Mouse (Mus musculus): ENCODE data around the gene Arl6.
A peak's percentile ranks its signal among the peaks of the same experiment; 100 is the strongest.

Gene Arl6

DNA sequence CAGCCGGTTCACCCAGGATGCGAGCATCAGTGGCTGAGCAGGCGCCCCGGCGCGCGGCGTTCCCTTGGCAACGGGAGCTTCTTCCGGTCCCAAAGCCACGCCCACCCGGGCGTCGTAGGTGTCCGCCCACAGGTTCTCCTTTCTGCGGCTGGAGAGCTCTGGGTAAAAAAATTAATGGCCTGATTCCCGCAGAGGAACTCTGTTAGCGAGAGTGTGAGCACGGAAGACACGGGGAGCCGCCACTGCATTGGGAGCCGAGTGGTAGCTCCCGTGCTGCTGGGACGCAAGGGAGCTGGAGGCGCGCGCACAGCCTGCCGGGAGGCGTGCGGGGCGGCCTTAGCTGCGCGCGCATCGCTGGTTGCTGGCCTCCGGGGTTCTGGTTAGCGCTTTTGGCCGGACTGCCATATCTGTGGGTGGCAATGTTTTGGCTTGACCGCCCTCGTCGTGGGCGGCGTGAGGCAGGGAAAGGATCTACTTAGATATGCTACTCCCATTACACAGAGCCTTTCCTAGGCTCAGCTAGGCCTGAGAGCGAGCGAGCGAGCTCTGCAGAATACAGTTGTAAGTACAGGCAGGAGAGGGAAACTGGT, at the start of gene Arl6:
Gene Arl6, minus strand, starts transcription at position 290 of the 590 bp plus-strand sequence.
- peak; percentile 92 for DNase-seq (ENCODE audit: low read depth, low spot score)

DNA sequence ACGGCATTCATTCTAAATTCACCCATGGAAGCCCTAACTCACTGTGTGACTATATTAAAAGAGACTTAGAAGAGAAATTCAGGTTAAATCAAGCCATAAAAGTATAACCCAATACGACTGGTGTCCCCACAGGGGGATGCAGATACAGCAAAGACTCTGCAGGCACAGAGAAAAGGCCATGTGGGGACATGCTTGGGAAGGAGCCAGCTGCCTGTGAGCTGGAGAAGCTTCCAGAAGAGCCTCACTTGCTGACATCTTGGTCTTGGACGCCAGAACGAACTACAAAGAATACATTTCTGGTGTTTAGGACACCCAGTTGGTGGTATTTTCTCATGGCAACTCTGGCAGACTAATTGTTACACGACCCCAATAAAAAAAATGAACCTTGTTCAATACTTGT, 45.9 kb upstream of the Arl6 start:
- no peak for DNase-seq (ENCODE audit: low read depth, low spot score)

DNA sequence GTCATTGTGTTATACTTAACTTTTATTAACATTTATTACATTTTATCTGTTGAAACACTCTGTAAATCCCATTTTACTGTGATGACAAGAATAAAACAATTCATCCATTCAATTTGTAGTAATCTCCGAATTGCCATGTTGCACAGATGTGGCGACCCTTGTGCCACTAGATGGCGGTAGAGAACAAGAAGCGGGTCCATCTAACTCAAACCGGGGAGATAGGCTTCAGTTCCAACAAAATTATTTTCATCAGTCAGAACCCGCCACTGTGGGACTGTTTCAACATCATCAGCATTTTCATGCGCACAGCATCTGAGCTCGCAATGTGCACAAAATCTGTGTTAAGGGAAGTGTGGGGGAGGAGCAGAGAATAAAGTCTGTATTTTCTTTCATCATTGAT, 44.2 kb upstream of the Arl6 start:
- peak; percentile 40 for DNase-seq (ENCODE audit: low read depth, low spot score)

DNA sequence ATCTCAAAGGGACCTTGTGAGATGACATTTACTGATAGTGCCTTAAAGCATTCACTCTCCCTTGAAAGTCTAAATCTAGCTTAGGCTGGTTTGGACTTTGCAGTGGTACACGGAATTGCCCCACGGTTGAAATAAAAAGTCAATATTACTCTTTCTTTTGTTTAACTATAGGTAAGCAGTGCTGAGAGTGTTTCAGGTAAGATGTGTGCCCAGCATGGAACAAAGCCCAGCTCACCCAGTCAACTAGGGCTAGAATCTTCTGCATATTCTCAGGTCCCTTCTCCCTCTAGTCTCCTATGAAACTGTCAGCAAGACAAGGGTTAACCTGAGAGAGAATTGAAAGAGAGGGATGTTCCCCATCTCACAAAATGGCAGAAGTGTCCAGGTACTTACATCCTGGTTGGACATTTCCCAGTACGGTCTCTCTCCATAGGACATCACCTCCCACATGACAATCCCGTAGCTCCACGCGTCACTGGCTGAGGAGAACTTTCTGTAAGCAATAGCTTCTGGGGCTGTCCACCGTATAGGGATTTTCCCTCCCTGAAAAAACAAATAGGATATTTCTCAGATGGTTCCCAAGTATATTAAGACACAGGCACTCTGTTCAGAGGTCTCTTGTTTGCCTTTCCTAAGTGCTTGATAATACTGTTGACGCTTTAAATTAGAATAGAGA, 43.2 kb upstream of the Arl6 start:
- DNase-seq (ENCODE audit: low read depth, low spot score), result no peak

DNA sequence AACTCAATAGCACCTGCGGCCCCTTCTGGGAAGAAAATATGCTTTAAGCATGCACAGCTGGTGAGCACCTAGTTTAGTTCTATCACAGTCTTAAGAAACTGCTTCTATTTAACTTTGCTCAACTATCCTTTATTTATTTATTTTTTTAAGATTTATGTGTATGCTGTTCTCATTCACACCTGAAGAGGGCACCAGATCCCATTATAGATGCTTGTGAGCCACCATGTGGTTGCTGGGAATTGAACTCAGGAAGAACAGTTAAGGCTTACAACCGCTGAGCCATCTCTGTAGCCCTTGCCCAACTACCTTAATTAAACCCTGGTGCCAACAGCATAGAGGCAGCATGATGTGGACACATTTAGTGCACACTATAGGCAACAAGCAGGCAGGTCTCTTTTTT, 27.7 kb upstream of the Arl6 start:
- DNase-seq (ENCODE audit: low read depth, low spot score), result no peak

DNA sequence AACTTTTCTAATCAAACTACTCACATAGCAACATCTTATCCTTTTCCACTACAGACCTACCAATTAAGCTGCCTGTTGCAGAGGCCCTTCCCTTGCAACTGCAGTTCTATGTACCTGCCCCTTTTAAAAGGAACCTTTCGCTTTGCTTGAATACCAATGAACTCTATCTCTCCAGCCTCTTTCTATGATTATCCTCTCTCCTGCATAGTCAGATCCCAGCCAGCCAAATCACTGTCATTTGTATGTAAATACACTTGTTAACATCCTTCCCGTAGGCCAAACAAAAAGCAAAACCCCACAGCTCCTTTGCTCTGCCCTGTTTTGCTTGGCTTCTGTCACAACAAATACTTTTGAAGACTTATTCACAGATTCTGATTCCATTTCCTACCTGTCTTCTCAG, 4.6 kb upstream of the Arl6 start:
- no peak for DNase-seq (ENCODE audit: low read depth, low spot score)

DNA sequence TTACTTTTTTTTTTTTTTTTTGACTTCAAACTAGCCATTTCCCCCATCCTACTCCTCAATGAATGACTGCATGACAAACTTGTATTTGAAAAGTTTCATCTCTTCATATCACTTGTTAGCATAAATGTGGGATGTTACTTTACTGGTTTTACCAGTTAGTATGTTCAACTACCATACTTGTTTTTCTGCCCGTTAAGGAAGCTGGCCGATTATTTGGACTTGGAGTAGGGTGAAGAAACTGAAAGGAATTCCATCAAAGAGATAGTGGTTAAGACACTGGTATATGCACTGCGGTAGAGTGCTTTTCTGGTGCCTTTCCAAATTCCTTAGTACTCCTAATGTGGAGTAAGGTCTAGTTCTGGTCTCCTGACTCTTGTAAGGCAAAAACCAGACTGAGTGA, 794 bp upstream of the Arl6 start:
- no peak for DNase-seq (ENCODE audit: low read depth, low spot score)

DNA sequence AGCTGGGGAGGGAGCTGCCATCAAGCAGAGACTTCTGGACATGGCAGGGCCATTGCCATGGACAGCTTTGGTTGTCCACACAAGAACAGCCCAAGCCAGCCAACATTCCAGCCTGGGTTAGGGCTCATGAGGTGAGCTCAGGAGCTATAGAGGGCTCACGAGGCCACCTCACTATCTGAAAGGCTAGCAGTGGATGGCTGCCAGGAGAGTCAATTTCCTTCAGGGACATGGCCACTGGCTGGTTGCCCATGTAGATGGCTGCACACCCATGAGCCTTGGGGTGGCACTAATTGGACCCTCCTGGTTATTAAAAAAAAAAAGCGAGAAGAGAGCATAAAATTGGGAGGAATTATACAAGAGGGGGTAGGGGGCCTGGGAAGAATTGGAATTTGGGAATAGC, 4.6 kb downstream of the Arl6 start:
- DNase-seq (ENCODE audit: low read depth, low spot score), result no peak

DNA sequence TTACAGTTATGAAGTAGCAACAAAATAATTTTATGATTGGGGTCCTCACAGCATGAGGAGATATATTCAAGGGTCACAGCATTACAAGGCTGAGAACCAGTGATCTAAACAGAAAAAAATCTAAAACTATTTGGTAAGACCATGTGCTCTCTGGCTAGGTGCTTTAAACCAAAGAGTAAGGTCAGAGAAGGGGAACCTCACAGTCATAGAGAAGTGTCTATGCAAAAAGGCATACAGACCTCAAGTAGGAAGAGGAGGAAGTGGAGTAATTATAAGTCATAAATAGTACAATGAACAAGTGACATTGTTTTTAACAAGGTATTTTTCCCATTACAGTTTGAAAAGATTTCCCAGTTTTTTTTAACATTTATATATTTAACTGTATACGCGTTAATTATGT, 17.6 kb downstream of the Arl6 start:
- no peak for DNase-seq (ENCODE audit: low read depth, low spot score)

DNA sequence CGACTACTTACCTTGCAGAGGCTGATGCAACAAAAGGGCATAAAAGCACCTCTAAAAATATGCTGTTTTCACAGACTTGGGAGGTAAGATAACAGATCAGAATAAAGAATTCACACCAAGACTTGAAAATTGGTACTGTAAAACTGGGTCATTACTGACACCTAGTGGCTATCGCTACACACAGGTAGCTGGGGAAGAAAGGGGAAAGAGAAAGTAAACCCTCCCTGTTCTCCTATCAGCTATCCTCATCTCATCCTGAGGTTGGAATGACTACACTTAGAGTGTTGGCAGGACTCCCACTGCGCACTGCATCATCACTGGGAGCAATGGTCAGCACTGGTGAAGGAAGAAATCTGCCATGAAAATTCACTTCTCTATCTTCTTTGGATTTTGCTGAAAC, 22.0 kb downstream of the Arl6 start:
- DNase-seq (ENCODE audit: low read depth, low spot score), result peak; percentile 62

DNA sequence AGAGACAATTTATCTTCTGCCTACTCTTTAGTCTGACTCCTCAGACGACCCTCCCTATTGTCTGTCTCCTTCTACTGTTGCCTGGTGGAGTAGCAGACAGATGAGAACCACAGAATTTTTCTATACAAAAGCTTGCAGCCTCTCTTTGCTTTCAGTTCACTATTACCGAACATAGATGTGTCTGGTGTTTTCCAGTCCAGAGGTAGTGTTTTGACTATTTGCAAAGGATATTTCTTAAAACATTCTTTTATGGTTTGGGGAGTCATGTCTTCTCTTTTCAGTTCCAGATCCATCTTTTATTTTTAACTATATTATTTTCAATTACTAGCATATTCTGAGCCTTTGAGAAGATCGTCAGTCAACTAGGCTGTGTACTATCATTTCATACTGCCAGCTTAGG, 23.5 kb downstream of the Arl6 start:
- no peak for DNase-seq (ENCODE audit: low read depth, low spot score)

DNA sequence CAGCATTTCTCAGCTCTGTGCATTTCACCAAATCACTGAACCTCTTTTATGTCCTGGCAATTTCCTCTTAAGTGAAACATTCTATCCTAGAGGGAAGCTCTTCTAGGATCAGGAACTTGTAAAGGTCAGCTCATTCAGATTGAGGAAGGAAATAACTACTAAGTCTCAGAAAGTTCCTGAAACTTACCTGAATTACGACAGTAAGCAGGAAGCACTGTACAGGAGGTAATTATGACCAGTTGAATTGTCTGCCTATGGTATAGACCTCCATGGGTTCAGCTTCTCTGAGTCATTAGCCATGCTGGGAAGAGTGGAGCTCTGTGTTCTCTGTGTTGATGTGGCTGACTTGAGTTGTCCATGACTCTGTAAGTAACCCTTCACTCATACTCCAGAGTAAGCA, 28.4 kb downstream of the Arl6 start:
- DNase-seq (ENCODE audit: low read depth, low spot score), result no peak

DNA sequence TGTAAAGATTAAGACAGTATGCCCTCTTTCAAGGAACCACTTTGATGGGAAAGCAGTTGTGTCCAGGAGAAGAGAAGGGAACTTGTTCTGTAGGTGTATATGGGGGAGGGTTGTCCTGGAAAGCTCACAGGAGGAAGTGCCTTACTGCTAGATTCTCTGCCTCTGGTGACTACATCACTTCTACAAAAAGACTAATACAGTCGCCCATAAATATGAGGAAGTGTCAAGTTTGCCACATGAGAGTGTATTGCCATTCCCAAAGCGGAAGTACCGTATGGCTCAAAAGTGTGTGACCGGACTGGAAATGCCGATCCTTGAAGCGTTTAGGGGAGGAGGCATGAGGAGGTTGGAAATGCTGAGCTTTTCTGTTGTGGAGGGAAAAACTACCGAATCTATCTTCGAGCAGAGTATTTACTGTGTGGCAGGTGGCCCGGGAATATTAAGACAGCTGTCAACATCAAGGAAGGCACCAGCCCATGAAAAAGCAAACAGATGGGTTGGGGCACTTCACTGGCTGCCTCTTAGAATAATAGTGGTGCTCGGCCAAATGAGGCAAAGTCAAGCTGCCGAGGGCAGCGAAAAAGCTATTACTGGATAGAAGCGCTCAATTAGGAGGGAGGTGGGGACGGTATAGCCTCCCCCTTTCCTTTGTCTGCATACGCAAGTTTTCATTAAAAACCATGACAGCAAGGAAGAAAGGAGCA, 35.0 kb downstream of the Arl6 start:
- no peak for DNase-seq (ENCODE audit: low read depth, low spot score)

DNA sequence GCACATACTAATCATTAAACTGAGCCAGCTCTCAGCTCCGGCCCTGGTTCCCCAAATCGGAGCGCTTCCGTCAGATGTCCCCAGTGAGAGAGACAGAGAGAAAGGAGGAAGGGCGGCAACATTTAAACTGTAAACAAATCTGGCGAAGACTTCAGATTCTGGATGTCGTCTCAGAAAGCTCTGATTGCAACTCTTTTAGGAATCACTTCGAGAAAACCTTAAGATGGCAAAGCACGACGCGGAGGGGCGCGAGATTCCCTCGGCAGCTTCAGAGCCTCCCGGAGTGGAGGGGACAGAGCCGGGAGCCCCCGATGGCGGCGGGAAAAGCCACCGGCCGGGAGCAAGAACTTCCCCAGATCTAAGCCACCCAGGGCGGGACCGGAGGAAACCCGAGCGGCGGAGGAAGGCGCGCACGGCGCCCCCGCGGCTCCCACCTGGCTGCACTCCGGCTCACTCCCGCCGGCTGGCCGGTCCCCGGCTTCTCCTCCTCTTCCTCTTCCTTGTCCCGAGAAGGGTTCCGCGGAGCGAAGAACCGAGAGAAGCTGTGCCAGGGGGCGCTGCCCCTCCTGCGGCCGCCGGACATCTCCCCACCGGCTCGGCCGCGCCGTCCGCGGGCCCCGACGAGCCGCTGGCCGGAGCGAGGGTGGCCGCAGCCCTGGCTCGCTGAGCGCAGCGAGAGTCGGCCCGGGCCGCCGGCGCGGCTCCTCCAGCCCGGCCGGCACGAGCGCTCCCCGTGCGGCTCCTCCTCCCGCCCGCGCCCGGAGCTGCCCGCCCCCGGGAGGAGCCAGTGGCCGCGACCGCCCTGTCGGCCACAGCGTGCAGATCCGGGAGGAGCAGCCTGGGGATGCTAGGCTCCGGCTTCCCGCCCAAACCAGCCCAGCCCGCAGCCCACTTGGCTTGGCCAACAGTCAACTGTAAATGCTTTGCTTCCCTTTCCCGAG, 38.6 kb downstream of the Arl6 start, which contains the start of gene Crybg3:
Gene Crybg3, minus strand, starts transcription at position 669 of the 941 bp plus-strand sequence.
- DNase-seq (ENCODE audit: low read depth, low spot score), result peak; percentile 58

DNA sequence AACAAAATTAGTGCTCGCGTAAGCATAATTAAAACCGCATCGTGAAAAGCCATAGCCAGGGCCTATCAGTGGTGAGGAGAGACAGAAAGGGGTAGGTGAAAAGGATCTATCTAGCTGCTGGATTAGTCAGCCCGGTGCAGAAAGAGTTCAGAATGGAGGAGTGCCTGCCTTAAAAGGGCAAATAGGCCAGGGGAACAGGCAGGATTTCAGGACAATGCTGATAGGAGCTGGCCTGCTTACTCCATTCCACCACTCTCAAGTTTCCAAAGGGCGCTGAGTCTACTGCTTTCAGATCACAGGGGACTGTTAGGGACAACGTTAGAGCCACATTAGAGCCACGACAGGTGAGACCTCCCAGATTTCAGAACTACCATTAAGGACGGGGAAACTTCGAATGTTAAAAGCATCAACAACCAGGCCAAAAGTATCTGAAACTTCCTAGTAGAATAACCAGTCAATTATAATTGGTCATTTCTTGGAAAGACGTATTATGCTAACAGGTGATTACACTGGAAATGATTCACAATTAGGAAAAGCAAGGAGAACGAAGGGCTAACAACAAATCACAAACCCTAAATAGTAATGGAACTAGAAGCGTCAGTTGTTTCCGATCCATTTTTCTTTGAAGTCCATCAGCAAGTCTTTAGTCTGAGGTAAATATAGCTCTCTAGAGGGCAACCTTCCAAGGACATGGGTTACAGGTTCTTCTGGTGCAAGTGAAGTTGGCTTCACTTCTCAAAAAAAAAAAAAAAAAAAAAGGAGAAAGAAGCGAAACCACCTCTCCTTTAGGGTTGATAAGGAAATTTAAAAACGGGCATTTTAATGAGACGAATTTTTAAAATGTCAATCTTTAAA, 39.6 kb downstream of the Arl6 start:
- DNase-seq (ENCODE audit: low read depth, low spot score), result peak; percentile 9

DNA sequence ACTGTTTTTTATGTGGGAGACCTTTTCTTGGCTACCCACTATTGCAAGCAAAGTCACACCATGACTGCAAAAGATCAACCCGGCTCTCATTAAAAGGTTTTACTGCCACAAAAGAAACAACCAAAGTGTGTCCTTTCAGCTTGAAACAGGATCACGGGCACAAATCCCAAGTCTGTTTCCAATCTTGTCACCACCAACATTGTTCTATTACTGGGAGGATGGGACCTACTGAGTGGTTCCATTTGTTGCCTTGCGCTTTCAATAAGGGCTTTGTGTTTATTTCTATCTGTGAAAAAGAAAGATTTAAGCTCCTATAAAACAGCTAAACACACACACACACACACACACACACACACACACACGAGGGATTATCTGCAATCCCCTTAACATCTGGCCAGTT, 40.2 kb downstream of the Arl6 start:
- DNase-seq (ENCODE audit: low read depth, low spot score), result no peak

DNA sequence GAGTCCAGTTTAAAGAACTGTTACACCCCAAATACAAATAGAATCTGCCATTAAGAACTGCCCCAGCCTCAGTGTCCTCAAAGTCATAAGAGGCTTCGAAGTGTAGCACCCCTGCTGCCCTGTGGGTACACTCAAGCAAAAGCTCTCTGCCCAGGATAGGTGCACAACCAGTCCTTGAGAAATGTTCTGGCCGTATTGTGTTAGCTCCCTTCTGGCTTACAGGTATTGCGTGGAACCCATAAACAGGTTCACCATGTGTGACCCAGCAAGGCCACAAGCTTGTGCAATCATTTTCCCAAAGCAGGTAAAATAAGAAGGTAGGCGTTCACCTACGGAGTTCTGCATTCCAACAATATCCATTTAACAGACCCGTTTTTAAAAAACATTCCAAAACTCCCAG, 41.9 kb downstream of the Arl6 start:
- DNase-seq (ENCODE audit: low read depth, low spot score), result no peak

DNA sequence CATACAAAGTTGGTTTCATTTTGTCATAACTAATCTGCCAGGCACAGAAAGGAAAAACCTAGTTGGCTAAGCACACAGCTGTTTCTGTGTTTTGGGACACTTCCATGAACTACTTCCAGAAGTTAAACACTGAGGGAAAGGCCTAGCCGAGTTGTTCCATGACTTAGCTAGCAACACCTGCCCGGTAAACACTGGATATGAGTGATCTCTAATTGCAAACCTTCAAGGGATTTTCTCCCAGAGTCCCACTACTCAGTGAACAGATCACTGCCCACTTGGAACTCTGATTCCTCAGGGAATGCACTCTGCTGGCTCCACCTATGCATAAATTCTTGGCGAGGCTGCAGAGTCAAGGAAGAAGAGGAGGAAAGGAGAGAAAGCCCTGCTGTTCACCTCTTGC, 44.5 kb downstream of the Arl6 start:
- DNase-seq (ENCODE audit: low read depth, low spot score), result no peak

DNA sequence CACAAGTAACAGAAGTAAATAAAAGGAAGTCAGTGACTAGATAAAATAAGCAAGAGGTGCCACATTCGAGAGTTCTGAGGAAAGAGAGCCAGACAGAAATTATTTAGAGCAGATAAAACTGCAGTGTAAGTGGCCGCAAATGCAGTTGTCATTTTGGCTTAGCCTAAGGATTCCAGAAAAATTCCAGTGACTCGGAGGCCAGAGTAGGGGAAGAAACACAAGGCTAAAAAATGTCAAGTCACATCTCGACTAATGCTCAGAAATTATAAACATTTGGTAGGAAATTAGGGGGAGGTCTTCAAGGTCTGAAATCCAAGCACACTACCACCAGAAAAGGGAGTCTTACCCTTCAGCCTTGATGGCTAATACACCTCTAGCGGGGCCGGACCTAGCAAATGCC, 48.4 kb downstream of the Arl6 start:
- DNase-seq (ENCODE audit: low read depth, low spot score), result no peak

DNA sequence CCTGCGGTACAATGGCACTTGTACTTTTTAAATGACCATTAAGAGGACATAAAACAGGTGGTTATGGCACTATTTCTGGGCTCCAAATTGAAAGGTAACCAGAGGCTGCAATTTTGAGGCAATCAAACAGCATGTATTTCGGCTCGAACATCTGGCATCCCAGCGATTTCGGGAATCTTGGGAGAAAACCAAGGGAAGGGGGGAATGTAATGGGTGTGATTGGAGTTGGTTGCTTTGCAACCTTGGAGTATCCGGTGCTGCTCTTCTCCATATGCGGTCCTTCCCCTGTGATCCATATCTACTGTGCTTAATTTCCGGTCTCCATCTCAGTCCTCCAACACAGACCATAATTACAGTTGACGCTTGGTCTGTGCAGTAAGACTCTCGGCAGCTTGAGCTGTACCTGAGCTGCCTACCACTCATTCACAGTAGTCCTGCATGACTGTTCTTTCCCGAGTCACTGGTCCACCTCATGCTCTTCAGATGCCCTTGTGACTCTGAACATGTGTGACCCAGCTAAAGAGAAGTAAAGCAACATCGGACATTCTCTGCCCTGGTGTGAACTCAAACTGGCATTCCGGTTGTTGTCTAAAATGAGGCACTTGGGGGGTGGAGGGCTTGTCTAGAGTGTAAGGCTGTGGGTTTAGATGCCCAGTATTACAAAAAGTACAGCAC, 50.7 kb downstream of the Arl6 start:
- DNase-seq (ENCODE audit: low read depth, low spot score), result no peak
